Mouse (Mus musculus) T-helper 1 cell (primary cell): ENCODE measurements around the gene Kctd2.
"Not testable (repeated sequence)": the region's sequence is repeated elsewhere in the genome, so short reads cannot be mapped to it uniquely, and the experiment has no call there.

Source experiments
- in situ Hi-C: fragments of 300-600 bp; cut with MboI, MseI; formaldehyde crosslinking; loops from one replicate; pipeline ENCODE4 v1.15.1; 2025; ENCODE audit warnings: high pct_unique_total_duplicates

Gene Kctd2

GRCm38 (mm10) chr11:115419531-115420237, at the start of gene Kctd2, which contains the start of gene Atp5h:
Gene Kctd2, plus strand, starts transcription at chr11:115420128.
Gene Atp5h, minus strand, starts transcription at chr11:115419962.
- in situ Hi-C loops = loop anchor here (10.0 kb wide), 1 partner anchor 55 kb away; the partner anchor contains the start of gene Armc7

- in situ Hi-C loops = no loop called here
Observed at GRCm38 (mm10) chr11:115370368-115370767, 49.6 kb upstream of the Kctd2 start.

- in situ Hi-C loops = no loop called here
Observed at GRCm38 (mm10) chr11:115371354-115371753, 48.6 kb upstream of the Kctd2 start.

- in situ Hi-C loops = no loop called here
Observed at GRCm38 (mm10) chr11:115372015-115372414, 47.9 kb upstream of the Kctd2 start.

GRCm38 (mm10) chr11:115372737-115373136, 47.2 kb upstream of the Kctd2 start:
- in situ Hi-C loops = no loop called here

GRCm38 (mm10) chr11:115373805-115374694, 45.9 kb upstream of the Kctd2 start:
- in situ Hi-C loops = no loop called here

GRCm38 (mm10) chr11:115374695-115375425, 45.1 kb upstream of the Kctd2 start:
- in situ Hi-C loops = no loop called here

- in situ Hi-C loops = no loop called here
Observed at GRCm38 (mm10) chr11:115376722-115377121, 43.2 kb upstream of the Kctd2 start.

- in situ Hi-C loops = no loop called here
Observed at GRCm38 (mm10) chr11:115377254-115377653, 42.7 kb upstream of the Kctd2 start.

- in situ Hi-C loops = no loop called here
Observed at GRCm38 (mm10) chr11:115377854-115378253, 42.1 kb upstream of the Kctd2 start.

- in situ Hi-C loops = no loop called here
Observed at GRCm38 (mm10) chr11:115381276-115381675, 38.7 kb upstream of the Kctd2 start.

- in situ Hi-C loops = no loop called here
Observed at GRCm38 (mm10) chr11:115381743-115382539, 38.0 kb upstream of the Kctd2 start, which contains the start of gene Cdr2l. Gene Cdr2l, plus strand, starts transcription at chr11:115381916.

GRCm38 (mm10) chr11:115382891-115383290, 37.0 kb upstream of the Kctd2 start:
- in situ Hi-C loops = no loop called here

- in situ Hi-C loops = no loop called here
Observed at GRCm38 (mm10) chr11:115383701-115384474, 36.0 kb upstream of the Kctd2 start.

- in situ Hi-C loops = no loop called here
Observed at GRCm38 (mm10) chr11:115384587-115384986, 35.3 kb upstream of the Kctd2 start.

- in situ Hi-C loops = not testable (repeated sequence)
Observed at GRCm38 (mm10) chr11:115386859-115387258, 33.1 kb upstream of the Kctd2 start.

GRCm38 (mm10) chr11:115391358-115391757, 28.6 kb upstream of the Kctd2 start:
- in situ Hi-C loops = loop anchor here (5.0 kb wide), 1 partner anchor 51 kb away; the partner anchor contains the start of gene Trim80

GRCm38 (mm10) chr11:115393721-115394325, 26.1 kb upstream of the Kctd2 start:
- in situ Hi-C loops = loop anchor here (5.0 kb wide), 1 partner anchor 48 kb away; the partner anchor contains the start of gene Trim80

- in situ Hi-C loops = no loop called here
Observed at GRCm38 (mm10) chr11:115398085-115398484, 21.8 kb upstream of the Kctd2 start.

- in situ Hi-C loops = no loop called here
Observed at GRCm38 (mm10) chr11:115400126-115400525, 19.8 kb upstream of the Kctd2 start.
